Mouse (Mus musculus) heart, postnatal 0 days (tissue): ENCODE data around the gene Erv3.

ENCODE experiments used
- CTCF ChIP-seq: IDR thresholded peaks from 2 replicates; pipeline ENCODE4 v1.5.1; 2016; ENCODE audit warnings: antibody characterized with exemption, control low read depth, low read depth
- EP300 ChIP-seq: IDR thresholded peaks from 2 replicates; pipeline ENCODE4 v1.6.1; 2016; ENCODE audit warnings: antibody characterized with exemption, low read depth

DNA sequence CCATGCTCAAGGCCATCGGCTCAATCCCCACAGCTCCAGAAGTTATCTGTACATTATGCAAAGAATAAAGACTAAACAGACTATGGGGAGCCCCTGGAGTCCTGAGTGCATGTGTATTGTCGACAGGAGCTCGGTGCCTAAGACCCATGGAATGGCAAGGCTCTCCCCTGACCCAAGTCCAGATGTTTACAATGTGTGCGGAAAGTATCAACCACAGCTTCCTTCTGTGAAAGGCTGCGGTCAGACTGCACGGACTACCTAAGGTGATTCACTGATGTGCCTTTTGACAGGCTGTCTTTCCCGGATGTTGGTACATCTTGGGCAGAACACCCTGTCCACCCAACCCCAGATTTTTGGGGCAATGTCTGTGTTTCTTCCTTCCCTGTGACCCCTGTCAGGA lies 28.7 kb upstream of the Erv3 start:
- TF ChIP-seq CTCF (no peak), EP300 (no peak)
